26 mouse cellular contexts compared by ENCODE assay signal in genomic region chr3:153797574-153797973, GRCm38 (mm10). TPM values are rescaled to one million over a fixed set of nuclear protein-coding genes. Genes with fewer than 3 reads are reported as not detected.
DNase-seq lines count a peak whose midpoint lies in the region; ATAC-seq and TF ChIP-seq lines count a peak whose summit lies in the region.
"Had no signal": no experiment of that assay in that cellular context is flagged by ENCODE, and none has a peak within 500 bp of the region (broad histone marks: within the 10 kb centered on the region; RNA-seq: fewer than 3 reads in every experiment).

No protein-coding gene starts in this region.

- peak; percentile 17; the same call in 1 of the 2 replicates for ATAC-seq in frontal cortex, adult (ENCODE audit: low TSS enrichment)
- peak; percentile 95 to 98 for ATAC-seq in hematopoietic stem cell, adult 5-6 weeks (replicated peaks in 1 of 2; ENCODE audit: insufficient read depth in 1 of 2, low FRiP score in 2 of 2, low TSS enrichment in 1 of 2, low read depth in 1 of 2, poor library complexity in 2 of 2, severe bottlenecking in 2 of 2)
- peak; percentile 93 for ATAC-seq in megakaryocyte progenitor cell, adult 5-6 weeks (replicated peaks; ENCODE audit: poor library complexity)
- no peak for ATAC-seq in hindbrain, postnatal 0 days
- ATAC-seq: CD4-positive, CD25-positive, alpha-beta regulatory T cell, adult 4 months; forebrain, embryonic 13.5 days; intestine, embryonic 15.5 days had no signal

- no peaks in the 10 kb centered on the region for H3K27me3 ChIP-seq in hindbrain, embryonic 10.5 days (ENCODE audit: insufficient read depth, poor library complexity, severe bottlenecking)
- no peaks in the 10 kb centered on the region for H3K27me3 ChIP-seq in hindbrain, postnatal 0 days (ENCODE audit: insufficient read depth, low read length)
- H3K27me3 ChIP-seq: forebrain, embryonic 13.5 days; intestine, embryonic 15.5 days; kidney, embryonic 15.5 days; limb, embryonic 12.5 days had no signal

- peaks cover 5% of the 10 kb centered on the region; the same call in 1 of the 2 replicates for H3K4me1 ChIP-seq in hindbrain, embryonic 10.5 days (replicated peaks)
- no peaks in the 10 kb centered on the region for H3K4me1 ChIP-seq in hindbrain, postnatal 0 days (ENCODE audit: insufficient read depth, low read length)
- H3K4me1 ChIP-seq: intestine, embryonic 15.5 days; kidney, embryonic 15.5 days; limb, embryonic 12.5 days had no signal

- H3K9ac ChIP-seq in hindbrain, postnatal 0 days (replicated peaks; ENCODE audit: low read length) = no peak overlapping the region
- H3K9ac ChIP-seq: forebrain, embryonic 13.5 days; hindbrain, embryonic 14.5 days; intestine, embryonic 15.5 days; kidney, embryonic 15.5 days; limb, embryonic 12.5 days had no signal

- no peak overlapping the region for H3K27ac ChIP-seq in hindbrain, embryonic 10.5 days
- H3K27ac ChIP-seq in hindbrain, postnatal 0 days = no peak overlapping the region
- H3K27ac ChIP-seq: embryonic facial prominence, embryonic 10.5 days; forebrain, embryonic 13.5 days; hindbrain, embryonic 14.5 days; intestine, embryonic 15.5 days; kidney, embryonic 15.5 days; limb, embryonic 12.5 days; stomach, postnatal 0 days had no signal

- no peaks in the 10 kb centered on the region for H3K36me3 ChIP-seq in hindbrain, embryonic 10.5 days
- no peaks in the 10 kb centered on the region for H3K36me3 ChIP-seq in hindbrain, postnatal 0 days (ENCODE audit: insufficient read depth, low read length)
- H3K36me3 ChIP-seq: embryonic facial prominence, embryonic 10.5 days; G1E; intestine, embryonic 15.5 days; kidney, embryonic 15.5 days; limb, embryonic 12.5 days had no signal

- H3K4me2 ChIP-seq in hindbrain, postnatal 0 days (ENCODE audit: low read depth, low read length) = no peak overlapping the region
- H3K4me2 ChIP-seq: forebrain, embryonic 13.5 days; hindbrain, embryonic 14.5 days; intestine, embryonic 15.5 days; kidney, embryonic 15.5 days; limb, embryonic 12.5 days had no signal

- H3K4me3 ChIP-seq in hindbrain, embryonic 10.5 days = no peak overlapping the region
- H3K4me3 ChIP-seq in hindbrain, postnatal 0 days (ENCODE audit: low read length) = no peak overlapping the region
- H3K4me3 ChIP-seq: embryonic facial prominence, embryonic 10.5 days; forebrain, embryonic 13.5 days; intestine, embryonic 15.5 days; kidney, embryonic 15.5 days; limb, embryonic 12.5 days had no signal

- TF ChIP-seq CTCF in hindbrain, postnatal 0 days (IDR thresholded peaks at IDR 0.05; ENCODE audit: low read depth) = no peak

- 79% methylated on average over 7 of the region's 7 CpGs for WGBS in hindbrain, embryonic 10.5 days
- 79% methylated on average over 7 of the region's 7 CpGs for WGBS in hindbrain, postnatal 0 days

- no peak for DNase-seq in frontal cortex, postnatal 10 days (ENCODE audit: low spot score in 2 of 2)
- peak; percentile 31 for DNase-seq in lung, postnatal 10 days
- DNase-seq in lung, adult 18-20 months = no peak
- no peak for DNase-seq in hindbrain, embryonic 10.5 days (ENCODE audit: low spot score)
- no peak for DNase-seq in hindbrain, postnatal 0 days (ENCODE audit: low spot score)
- DNase-seq: adrenal gland, postnatal 25 days; cerebellum, adult 2 months; gastrocnemius, postnatal 14 days; midbrain, embryonic 14.5 days; right cerebral cortex, postnatal 25 days had no signal

- H3K9me3 ChIP-seq in hindbrain, embryonic 10.5 days = no peaks in the 10 kb centered on the region
- no peaks in the 10 kb centered on the region for H3K9me3 ChIP-seq in hindbrain, postnatal 0 days (ENCODE audit: low read length)
- H3K9me3 ChIP-seq: embryonic facial prominence, embryonic 10.5 days; forebrain, embryonic 13.5 days; G1E; intestine, embryonic 15.5 days; kidney, embryonic 15.5 days; limb, embryonic 12.5 days had no signal

RNA-seq across cellular contexts. Expression of gene Asb17, which starts 46.4 kb away (rescaled TPM):
- total RNA-seq in hematopoietic stem cell, adult 5-6 weeks (2017) = not detected in 2 replicates
- 0.51 and 0.64 TPM in 2 replicates for total RNA-seq in megakaryocyte progenitor cell, adult 5-6 weeks (2015)
- total RNA-seq in megakaryocyte progenitor cell, adult 5-6 weeks (2017) = 1.2 and 1.8 TPM in 2 replicates
- 0.39 and 0.65 TPM in 2 replicates for polyA plus RNA-seq in hindbrain, embryonic 10.5 days (2016; fragmentation: Nextera tagmentation; extraction: Ambion mirVana)
- total RNA-seq in hindbrain, postnatal 0 days (2014; rRNA removed) = not detected in 2 replicates
- polyA plus RNA-seq in hindbrain, postnatal 0 days (2015; fragmentation: Nextera tagmentation; extraction: Ambion mirVana) = not detected in 2 replicates
- total RNA-seq: adrenal gland, postnatal 25 days; gastrocnemius, postnatal 14 days; heart, adult 8-10 months; layer of hippocampus, postnatal 14 days; neutrophil, adult 5-6 weeks had no signal
- polyA plus RNA-seq: CD4-positive, CD25-positive, alpha-beta regulatory T cell, adult 4 months; cerebellum, adult 2 months; forebrain, embryonic 13.5 days; hindbrain, embryonic 14.5 days; intestine, embryonic 15.5 days; midbrain, embryonic 14.5 days; thymus, postnatal 0 days had no signal
